Mouse (Mus musculus) midbrain, embryonic 14.5 days (tissue): ENCODE measurements at regions not wholly inside any gene's neighbourhood (a gene's known extent, or its start where the extent isn't known, plus 50 kb on each side); places are given as distances from the start of the nearest gene placed in this dataset. TPM values are rescaled to one million over a fixed set of nuclear protein-coding genes. Genes with fewer than 3 reads are reported as not detected.

ENCODE experiments used
- ATAC-seq: fragments of 200-750 bp; cut with Nextera tagmentation; 2 replicates; pipeline ENCODE4 v1.8.0; 2017; ENCODE audit warnings: moderate number of reproducible peaks, moderate library complexity; ENCODE audit not compliant: low FRiP score, low TSS enrichment
- DNase-seq: peaks from one replicate; pipeline ENCODE4 v3.0.0-alpha.2; 2015
- H3K27ac ChIP-seq: fragments of 300-500 bp; sonication (generic); replicated peaks from 2 replicates; pipeline ENCODE4 v1.5.1; 2014; ENCODE audit warnings: mild to moderate bottlenecking, low read depth, low read length, moderate library complexity
- H3K27me3 ChIP-seq: fragments of 300-500 bp; sonication (generic); 2 replicates; pipeline ENCODE4 v1.6.1; 2014; ENCODE audit warnings: low read length, control low read depth, mixed read lengths; ENCODE audit not compliant: control insufficient read depth, insufficient read depth
- H3K36me3 ChIP-seq: fragments of 300-500 bp; sonication (generic); 2 replicates; pipeline ENCODE4 v1.6.1; 2014; ENCODE audit warnings: low read length, control low read depth; ENCODE audit not compliant: control insufficient read depth, insufficient read depth
- H3K4me1 ChIP-seq: fragments of 300-500 bp; sonication (generic); 2 replicates; pipeline ENCODE4 v1.6.1; 2014; ENCODE audit warnings: mild to moderate bottlenecking, antibody characterized with exemption, low read length, control low read depth; ENCODE audit not compliant: control insufficient read depth, insufficient read depth
- H3K4me2 ChIP-seq: fragments of 300-500 bp; sonication (generic); 2 replicates; pipeline ENCODE4 v1.6.1; 2014; ENCODE audit warnings: mild to moderate bottlenecking, low read length, moderate library complexity
- H3K4me3 ChIP-seq: fragments of 300-500 bp; sonication (generic); replicated peaks from 2 replicates; pipeline ENCODE4 v1.5.1; 2014; ENCODE audit warnings: low read depth, low read length
- H3K9ac ChIP-seq: fragments of 300-500 bp; sonication (generic); replicated peaks from 2 replicates; pipeline ENCODE4 v1.6.1; 2014; ENCODE audit warnings: mild to moderate bottlenecking, low read length, moderate library complexity
- H3K9me3 ChIP-seq: fragments of 300-500 bp; sonication (generic); 2 replicates; pipeline ENCODE4 v1.6.1; 2016; ENCODE audit warnings: low read length, control low read depth, mixed read lengths; ENCODE audit not compliant: control insufficient read depth
- WGBS: fragments of 180-500 bp; shearing (Covaris S2); extraction: QIAGEN DNeasy Blood & Tissue Kit; methylation state at CpG from one replicate; pipeline ENCODE4 v1.1.7; 2014; 5-methylcytosine and 5-hydroxymethylcytosine counted together
- microRNA-seq: library from miRNA; unstranded; fragments of <30 nt; microRNA quantifications from one replicate; pipeline ENCODE4, GENCODE M21; 2016

GRCm38 (mm10) chr1:64172122-64172521 is 50.0 kb upstream of the Klf7 start:
- Histone ChIP-seq H3K9me3 (no peaks in the 10 kb centered on the region), H3K4me1 (peaks cover 25% of the 10 kb centered on the region), H3K4me2 (no peak overlapping the region), H3K36me3 (no peaks in the 10 kb centered on the region), H3K9ac (no peak overlapping the region), H3K27ac (0 out of 2 replicates have a peak overlapping the region, but pooled peaks have one; percentile 5), H3K4me3 (no peak overlapping the region), H3K27me3 (no peaks in the 10 kb centered on the region)
- DNase-seq (no peak), ATAC-seq (no peak)
- 34% methylated on average over 2 of the region's 2 CpGs for WGBS

Small RNA genes lying in the stretch of these regions (microRNA-seq; reads per million reads assigned to microRNA genes)
- not detected for gene Gm25748
